Comparison of ENCODE assay signal across 7 mouse cellular contexts in genomic region chr5:30907413-30908059, GRCm38 (mm10). TPM values are rescaled to one million over a fixed set of nuclear protein-coding genes. Genes with fewer than 3 reads are reported as not detected.
DNase-seq lines count a peak whose midpoint lies in the region; ATAC-seq lines count a peak whose summit lies in the region.

Ost4 (minus strand) TSS chr5:30907788.

- under 1% methylated on average over 57 of the region's 58 CpGs for WGBS in intestine, embryonic 16.5 days
- WGBS in midbrain, embryonic 11.5 days, result under 1% methylated on average over 55 of the region's 58 CpGs

- no peaks in the 10 kb centered on the region for H3K9me3 ChIP-seq in intestine, embryonic 16.5 days (ENCODE audit: control insufficient read depth, low read length)
- H3K9me3 ChIP-seq in midbrain, embryonic 11.5 days (ENCODE audit: control insufficient read depth, low read length), result no peaks in the 10 kb centered on the region

- no peaks in the 10 kb centered on the region for H3K27me3 ChIP-seq in intestine, embryonic 16.5 days (replicated peaks; ENCODE audit: control insufficient read depth, insufficient read depth, low read length)
- H3K27me3 ChIP-seq in midbrain, embryonic 11.5 days (ENCODE audit: control insufficient read depth, insufficient read depth, low read length), result no peaks in the 10 kb centered on the region

- intact Hi-C loops in left cerebral cortex, postnatal 36 days (cut with DNase I), result no loop called here

- H3K36me3 ChIP-seq in intestine, embryonic 16.5 days (ENCODE audit: control insufficient read depth, insufficient read depth, low read length), result peaks cover 8% of the 10 kb centered on the region; the same call in 1 of the 2 replicates
- no peaks in the 10 kb centered on the region for H3K36me3 ChIP-seq in midbrain, embryonic 11.5 days (ENCODE audit: control insufficient read depth, insufficient read depth, low read length)

- peaks cover 58% of the 10 kb centered on the region for H3K4me1 ChIP-seq in intestine, embryonic 16.5 days (ENCODE audit: control insufficient read depth, insufficient read depth, low read length)
- H3K4me1 ChIP-seq in midbrain, embryonic 11.5 days (ENCODE audit: control insufficient read depth, insufficient read depth, low read length), result peaks cover 12% of the 10 kb centered on the region

- DNase-seq in adrenal gland, adult 2 months, result peak; percentile 99
- peak; percentile 94 for DNase-seq in embryo, embryonic 11.5 days (ENCODE audit: low read depth, low spot score)
- peak; percentile 97 to 98 for DNase-seq in gastrocnemius, postnatal 4 days (ENCODE audit: low spot score in 2 of 2)
- peak; percentile 96 to 97 for DNase-seq in left cerebral cortex, postnatal 36 days (ENCODE audit: low spot score in 2 of 2)
- DNase-seq in midbrain, embryonic 11.5 days (ENCODE audit: low spot score, missing footprints), result peak; percentile 100
- peak; percentile 92 for DNase-seq in skeletal muscle tissue, adult 2 months (ENCODE audit: low read depth, low spot score)

- H3K9ac ChIP-seq in intestine, embryonic 16.5 days (ENCODE audit: low read depth, low read length), result peak within 1 kb of the TSS; percentile 71
- H3K9ac ChIP-seq in midbrain, embryonic 11.5 days (ENCODE audit: low read length), result peak within 1 kb of the TSS; percentile 82

- peak within 1 kb of the TSS; percentile 93 for H3K4me2 ChIP-seq in intestine, embryonic 16.5 days (ENCODE audit: low read depth, low read length)
- peak within 1 kb of the TSS; percentile 97 for H3K4me2 ChIP-seq in midbrain, embryonic 11.5 days

- ATAC-seq in intestine, embryonic 16.5 days, result peak; percentile 93
- ATAC-seq in midbrain, embryonic 11.5 days (ENCODE audit: low FRiP score), result peak; percentile 96

- peak within 1 kb of the TSS; percentile 68 for H3K4me3 ChIP-seq in intestine, embryonic 16.5 days (ENCODE audit: low read length)
- peak within 1 kb of the TSS; percentile 81 for H3K4me3 ChIP-seq in midbrain, embryonic 11.5 days (ENCODE audit: low read depth, low read length)

- H3K27ac ChIP-seq in intestine, embryonic 16.5 days (ENCODE audit: low read length), result peak within 1 kb of the TSS; percentile 96
- H3K27ac ChIP-seq in midbrain, embryonic 11.5 days (ENCODE audit: low read depth, low read length), result peak within 1 kb of the TSS; percentile 40; the same call in 1 of the 2 replicates

RNA-seq across cellular contexts. Expression of gene Ost4, which starts in this region (rescaled TPM):
- total RNA-seq in adrenal gland, adult 2 months (2021), result 100 to 1,000 TPM; 256 to 264 TPM
- polyA plus RNA-seq in adrenal gland, adult 2 months (2012; rRNA removed), result 120 and 143 TPM in 2 replicates
- total RNA-seq in gastrocnemius, postnatal 4 days (2021), result 100 to 1,000 TPM; 171 to 194 TPM
- polyA plus RNA-seq in intestine, embryonic 16.5 days (2015; fragmentation: Nextera tagmentation; extraction: Ambion mirVana), result 459 and 477 TPM in 2 replicates
- total RNA-seq in left cerebral cortex, postnatal 36 days (2021), result 10 to 100 TPM; 82.6 to 97.0 TPM
- polyA plus RNA-seq in midbrain, embryonic 11.5 days (2014; fragmentation: Nextera tagmentation; extraction: Ambion mirVana), result 340 and 376 TPM in 2 replicates

Comparison
In these comparisons a context has a peak if more than half of its experiments do, and no peak if none do; other contexts are left out.
1. Peak in every context shown above with its lines: DNase-seq, ATAC-seq, H3K4me3 ChIP-seq and H3K27ac ChIP-seq.